Mouse (Mus musculus): Measurements from ENCODE around the gene Gm10800. TPM values are rescaled to one million over a fixed set of nuclear protein-coding genes. Genes with fewer than 3 reads are reported as not detected.
"Not testable (repeated sequence)": the region's sequence is repeated elsewhere in the genome, so short reads cannot be mapped to it uniquely, and the experiment has no call there.

Gm10800 gene
- 2,425 TPM in 1 of 2 replicates, not detected in the other for polyA plus RNA-seq (2012; ENCODE audit: insufficient read depth, insufficient read length, low replicate concordance, missing spikeins)

DNA sequence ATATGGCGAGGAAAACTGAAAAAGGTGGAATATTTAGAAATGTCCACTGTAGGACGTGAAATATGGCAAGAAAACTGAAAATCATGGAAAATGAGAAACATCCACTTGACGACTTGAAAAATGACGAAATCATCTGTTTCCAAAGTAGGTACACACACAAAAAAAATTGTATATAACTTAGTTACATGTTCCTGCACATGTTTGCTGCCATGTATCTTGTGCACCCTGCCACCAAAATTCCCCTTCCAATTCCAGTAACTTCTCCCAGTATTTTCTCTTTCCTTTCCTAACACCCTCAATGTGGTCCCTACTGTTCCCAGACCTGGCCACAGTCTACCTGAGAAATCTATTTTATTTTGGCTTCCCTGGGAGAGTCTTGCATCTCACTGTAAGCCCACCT is at the start of gene Gm10800:
TSS of gene Gm10800 (minus strand) at position 101 of the 400 bp plus-strand sequence.
- not testable (repeated sequence) for H3K27ac ChIP-seq (ENCODE audit: insufficient read depth, low read depth, low read length); H3K4me3 ChIP-seq (ENCODE audit: insufficient read depth, low read depth, low read length); H3K4me1 ChIP-seq (ENCODE audit: control insufficient read depth, insufficient read depth, low read length)
- WGBS = 86% methylated on average over 4 of the region's 4 CpGs

DNA sequence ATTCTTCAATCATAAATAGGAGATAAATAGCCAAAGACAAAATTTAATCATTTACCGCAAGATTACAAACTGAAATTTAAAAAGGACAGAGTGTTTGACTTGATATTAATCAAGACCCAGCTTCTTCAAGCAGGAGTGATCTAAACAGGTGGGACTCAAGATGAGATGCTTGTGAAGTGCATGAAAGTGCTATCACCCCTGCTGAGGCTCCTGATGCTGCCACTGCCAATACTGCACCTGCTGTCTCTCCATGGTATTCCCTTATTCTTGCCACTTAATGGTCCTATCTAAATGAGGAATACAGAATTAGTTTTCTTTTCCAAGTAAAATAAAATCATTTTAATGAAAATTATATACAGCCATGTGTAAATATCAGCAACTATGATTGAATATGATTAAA is 30.4 kb upstream of the Gm10800 start:
- WGBS = 95% methylated on average over 1 of the region's 1 CpGs
- no peak overlapping the region for H3K27ac ChIP-seq (ENCODE audit: insufficient read depth, low read depth, low read length)
- no peak overlapping the region for H3K4me3 ChIP-seq (ENCODE audit: insufficient read depth, low read depth, low read length)
- H3K4me1 ChIP-seq (ENCODE audit: control insufficient read depth, insufficient read depth, low read length) = no peaks in the 10 kb centered on the region
- TF ChIP-seq POLR2A (IDR thresholded peaks at IDR 0.05; ENCODE audit: insufficient read depth, low read depth, low read length) (no peak), CTCF (IDR thresholded peaks at IDR 0.05; ENCODE audit: insufficient read depth, low read depth, low read length) (no peak)

GRCm38 (mm10) chr2:98661937-98662336 is 5.2 kb downstream of the Gm10800 start, which contains the start of gene Gm10801:
TSS of gene Gm10801 (plus strand) at chr2:98662237.
- not testable (repeated sequence) for H3K4me3 ChIP-seq (ENCODE audit: insufficient read depth, low read depth, low read length); H3K27ac ChIP-seq (ENCODE audit: insufficient read depth, low read depth, low read length); H3K4me1 ChIP-seq (ENCODE audit: control insufficient read depth, insufficient read depth, low read length)
- WGBS = 85% methylated on average over 5 of the region's 5 CpGs

Other genes with a start within 250 kb of the Gm10800 start
- gene Gm10801, start 5.1 kb downstream of the Gm10800 start, polyA plus RNA-seq (2012; ENCODE audit: insufficient read depth, insufficient read length, low replicate concordance, missing spikeins) = not detected in 2 replicates